Mouse (Mus musculus) midbrain, postnatal 0 days (tissue): Measurements from ENCODE around the gene Rtn3. TPM values are rescaled to one million over a fixed set of nuclear protein-coding genes. Genes with fewer than 3 reads are reported as not detected.

ENCODE experiments used
- ATAC-seq: fragments of 200-750 bp; cut with Nextera tagmentation; 2 replicates; pipeline ENCODE4 v1.8.0; 2017; ENCODE audit warnings: moderate number of reproducible peaks, mild to moderate bottlenecking, moderate TSS enrichment, moderate library complexity; ENCODE audit not compliant: low FRiP score
- DNase-seq: peaks from one replicate; pipeline ENCODE4 v3.0.0-alpha.2; 2015; ENCODE audit warnings: low spot score
- H3K27ac ChIP-seq: fragments of 300-500 bp; sonication (generic); 2 replicates; pipeline ENCODE4 v1.5.1; 2014; ENCODE audit warnings: low read depth, mild to moderate bottlenecking, low read length, mixed read lengths
- H3K27me3 ChIP-seq: fragments of 300-500 bp; sonication (generic); 2 replicates; pipeline ENCODE4 v1.6.1; 2014; ENCODE audit warnings: low read length, control low read depth, mixed read lengths; ENCODE audit not compliant: insufficient read depth
- H3K36me3 ChIP-seq: fragments of 300-500 bp; sonication (generic); 2 replicates; pipeline ENCODE4 v1.6.1; 2014; ENCODE audit warnings: low read length, control low read depth, mixed read lengths; ENCODE audit not compliant: insufficient read depth
- H3K4me1 ChIP-seq: fragments of 300-500 bp; sonication (generic); 2 replicates; pipeline ENCODE4 v1.6.1; 2014; ENCODE audit warnings: mild to moderate bottlenecking, control low read depth, antibody characterized with exemption, low read length, mixed read lengths; ENCODE audit not compliant: insufficient read depth
- H3K4me2 ChIP-seq: fragments of 300-500 bp; sonication (generic); 2 replicates; pipeline ENCODE4 v1.6.1; 2014; ENCODE audit warnings: low read depth, mild to moderate bottlenecking, low read length, mixed read lengths; ENCODE audit not compliant: poor library complexity, severe bottlenecking
- H3K4me3 ChIP-seq: fragments of 300-500 bp; sonication (generic); 2 replicates; pipeline ENCODE4 v1.5.1; 2014; ENCODE audit warnings: low read depth, mild to moderate bottlenecking, low read length, moderate library complexity
- H3K9ac ChIP-seq: fragments of 300-500 bp; sonication (generic); replicated peaks from 2 replicates; pipeline ENCODE4 v1.6.1; 2014; ENCODE audit warnings: mild to moderate bottlenecking, low read length, moderate library complexity, mixed read lengths; ENCODE audit not compliant: poor library complexity, severe bottlenecking
- H3K9me3 ChIP-seq: fragments of 300-500 bp; sonication (generic); 2 replicates; pipeline ENCODE4 v1.6.1; 2016; ENCODE audit warnings: low read length, control low read depth
- CTCF ChIP-seq: IDR thresholded peaks from 2 replicates; pipeline ENCODE4 v1.5.1; 2016; ENCODE audit warnings: antibody characterized with exemption, mild to moderate bottlenecking
- WGBS: fragments of 180-500 bp; shearing (Covaris S2); extraction: QIAGEN DNeasy Blood & Tissue Kit; methylation state at CpG from one replicate; pipeline ENCODE4 v1.1.7; 2014; 5-methylcytosine and 5-hydroxymethylcytosine counted together
- polyA plus RNA-seq: library from polyadenylated mRNA; unstranded; fragments of >200 nt; fragmentation: Nextera tagmentation; extraction: Ambion mirVana; gene quantifications from 2 replicates; pipeline ENCODE4 v1.2.1, GENCODE M21; 2015
- total RNA-seq: library from RNA; depleted of rRNA; stranded (reverse); fragments of >200 nt; gene quantifications from 2 replicates; pipeline ENCODE4 v1.2.3, GENCODE M21; 2014

Rtn3 gene
- total and polyA plus RNA-seq, 2 experiments from 2014 or later, result 420 to 750 TPM

DNA sequence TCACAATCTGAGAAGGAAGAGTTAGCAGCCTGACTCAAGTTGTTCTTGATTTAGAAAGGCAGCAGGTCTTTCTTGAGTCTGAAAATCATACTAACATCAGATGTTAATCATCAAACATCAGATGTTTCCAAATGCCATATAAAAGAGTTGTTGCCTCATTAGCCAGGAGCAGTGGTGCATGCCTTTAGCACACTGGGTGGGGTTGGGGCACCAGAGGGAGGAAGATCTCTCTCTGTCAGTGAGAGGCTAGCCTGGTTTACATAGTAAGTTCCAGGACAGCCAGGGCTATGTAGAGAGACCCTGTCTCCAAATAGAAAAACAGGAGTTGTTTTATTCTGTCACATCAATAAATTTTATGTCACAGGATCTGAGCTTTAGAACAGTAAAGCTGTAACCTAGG is 24.2 kb downstream of the Rtn3 start:
- no peak for TF ChIP-seq CTCF
- H3K4me2 ChIP-seq, result no peak overlapping the region
- ATAC-seq, result no peak

DNA sequence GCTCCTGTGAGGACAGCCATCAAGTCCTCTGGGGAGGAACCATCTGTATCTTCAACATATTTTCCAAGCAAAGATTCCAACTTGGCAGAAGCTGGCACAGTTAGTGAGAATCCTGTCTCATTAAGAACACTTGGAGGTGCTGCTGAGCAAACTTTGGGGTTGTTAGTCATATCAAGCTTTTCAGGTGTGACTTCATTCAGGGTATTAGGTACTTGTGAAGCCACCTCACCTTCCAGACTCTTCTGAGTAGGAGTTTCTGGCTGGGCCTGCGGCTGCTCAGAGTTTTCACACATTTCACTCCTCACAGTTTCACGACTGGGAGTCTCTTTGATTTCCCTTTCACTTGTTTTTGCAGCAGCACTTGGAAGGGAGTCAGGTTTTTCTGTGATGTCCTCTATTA is 26.3 kb downstream of the Rtn3 start:
- TF ChIP-seq CTCF, result no peak
- 88% methylated on average over 2 of the region's 2 CpGs for whole genome bisulfite sequencing

More for the DNA sequence above, 24.2 kb downstream of the Rtn3 start:
- H3K9ac ChIP-seq, result no peak overlapping the region
- no peak overlapping the region for H3K4me3 ChIP-seq
- H3K9me3 ChIP-seq, result no peaks in the 10 kb centered on the region
- peaks cover 3% of the 10 kb centered on the region; the same call in 1 of the 2 replicates for H3K36me3 ChIP-seq
- no peak for DNase-seq
- H3K4me1 ChIP-seq, result 0 out of 2 replicates have a peak, but pooled peaks cover 3% of the 10 kb centered on the region
- H3K27ac ChIP-seq, result no peak overlapping the region
- H3K27me3 ChIP-seq, result no peaks in the 10 kb centered on the region

DNA sequence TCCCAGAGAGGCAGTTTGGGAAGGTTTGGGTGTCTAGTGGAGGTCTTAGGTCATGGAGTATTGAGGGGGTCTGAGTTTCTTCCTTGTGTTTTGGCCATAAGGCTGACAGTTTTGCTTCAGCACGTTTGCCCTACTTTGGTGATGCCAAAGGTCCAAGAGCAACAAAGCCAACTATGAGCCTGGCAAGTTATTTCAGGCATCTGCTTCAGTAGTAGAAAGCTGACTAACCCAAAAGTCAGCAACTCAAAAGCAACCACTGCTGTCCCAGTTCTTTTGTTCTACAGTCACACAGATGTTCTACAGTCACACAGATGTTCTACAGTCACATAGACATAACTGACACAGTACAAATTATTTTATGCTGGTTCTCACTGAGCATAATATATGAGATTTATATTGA is 37.5 kb downstream of the Rtn3 start:
- no peak for DNase-seq
- H3K4me2 ChIP-seq, result no peak overlapping the region
- H3K9me3 ChIP-seq, result no peaks in the 10 kb centered on the region
- no peak overlapping the region for H3K27ac ChIP-seq
- no peaks in the 10 kb centered on the region for H3K36me3 ChIP-seq
- no peak for ATAC-seq
- WGBS, result 74% methylated on average over 1 of the region's 1 CpGs
- no peak for TF ChIP-seq CTCF
- H3K4me3 ChIP-seq, result no peak overlapping the region
- H3K27me3 ChIP-seq, result no peaks in the 10 kb centered on the region
- no peaks in the 10 kb centered on the region for H3K4me1 ChIP-seq
- H3K9ac ChIP-seq, result no peak overlapping the region

More for the DNA sequence above, 26.3 kb downstream of the Rtn3 start:
- DNase-seq, result no peak
- Histone ChIP-seq H3K4me2 (no peak overlapping the region), H3K27ac (no peak overlapping the region), H3K4me1 (0 out of 2 replicates have a peak, but pooled peaks cover 3% of the 10 kb centered on the region), H3K27me3 (no peaks in the 10 kb centered on the region), H3K9me3 (no peaks in the 10 kb centered on the region), H3K36me3 (peaks cover 3% of the 10 kb centered on the region; the same call in 1 of the 2 replicates), H3K4me3 (no peak overlapping the region), H3K9ac (no peak overlapping the region)
- ATAC-seq, result no peak

DNA sequence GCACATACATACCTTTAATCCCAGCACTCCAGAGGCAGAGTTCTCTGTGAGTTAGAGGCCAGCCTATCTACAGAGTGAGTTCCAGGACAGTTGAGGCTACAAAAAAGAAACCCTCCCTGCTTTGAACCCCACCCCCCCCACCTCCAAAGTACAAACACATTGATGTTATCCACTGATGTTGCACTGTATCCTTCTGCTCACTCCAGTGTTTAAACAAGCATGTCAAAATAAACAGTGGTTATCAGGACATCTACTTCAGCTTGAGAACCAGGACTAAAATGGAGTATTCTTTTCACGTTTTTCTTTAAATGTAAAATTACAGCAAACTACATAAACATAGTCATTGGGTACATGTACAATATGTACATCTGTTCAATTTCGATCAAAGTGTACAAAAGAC is 38.0 kb downstream of the Rtn3 start:
- H3K27ac ChIP-seq, result no peak overlapping the region
- no peak overlapping the region for H3K9ac ChIP-seq
- WGBS, result 94% methylated on average over 2 of the region's 2 CpGs

DNA sequence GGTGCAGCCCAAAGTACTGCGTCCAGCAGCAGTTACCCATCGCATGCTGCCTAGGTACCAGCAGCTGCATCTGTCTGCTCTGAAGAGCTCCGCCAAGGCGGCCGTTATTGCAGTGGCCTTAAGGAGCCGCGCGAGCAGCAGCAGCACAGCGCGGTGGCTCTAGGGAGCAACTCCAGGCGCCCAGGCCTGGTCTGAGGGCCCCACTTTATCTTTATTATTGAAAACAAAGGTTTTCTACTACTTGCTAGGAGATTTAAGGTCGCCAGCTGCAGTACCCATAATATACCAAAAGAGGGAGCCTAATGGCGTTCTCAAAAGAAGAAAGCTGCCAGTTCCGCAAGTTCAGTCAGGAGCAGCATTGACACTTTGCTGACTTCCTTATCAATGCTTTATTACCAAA is 41.6 kb downstream of the Rtn3 start:
- Histone ChIP-seq H3K4me3 (no peak overlapping the region), H3K9me3 (no peaks in the 10 kb centered on the region), H3K27me3 (no peaks in the 10 kb centered on the region), H3K4me1 (no peaks in the 10 kb centered on the region), H3K27ac (no peak overlapping the region), H3K9ac (no peak overlapping the region), H3K4me2 (no peak overlapping the region), H3K36me3 (no peaks in the 10 kb centered on the region)
- peak; percentile 75 for TF ChIP-seq CTCF
- DNase-seq, result peak; percentile 69
- WGBS, result 67% methylated on average over 14 of the region's 14 CpGs
- ATAC-seq, result 0 out of 2 replicates have a peak, but pooled peaks have one; percentile 13

More for the DNA sequence above, 38.0 kb downstream of the Rtn3 start:
- no peaks in the 10 kb centered on the region for H3K9me3 ChIP-seq
- H3K4me1 ChIP-seq, result no peaks in the 10 kb centered on the region
- no peaks in the 10 kb centered on the region for H3K27me3 ChIP-seq
- no peak for ATAC-seq
- DNase-seq, result no peak
- H3K4me2 ChIP-seq, result no peak overlapping the region
- no peaks in the 10 kb centered on the region for H3K36me3 ChIP-seq
- H3K4me3 ChIP-seq, result no peak overlapping the region
- no peak for TF ChIP-seq CTCF

DNA sequence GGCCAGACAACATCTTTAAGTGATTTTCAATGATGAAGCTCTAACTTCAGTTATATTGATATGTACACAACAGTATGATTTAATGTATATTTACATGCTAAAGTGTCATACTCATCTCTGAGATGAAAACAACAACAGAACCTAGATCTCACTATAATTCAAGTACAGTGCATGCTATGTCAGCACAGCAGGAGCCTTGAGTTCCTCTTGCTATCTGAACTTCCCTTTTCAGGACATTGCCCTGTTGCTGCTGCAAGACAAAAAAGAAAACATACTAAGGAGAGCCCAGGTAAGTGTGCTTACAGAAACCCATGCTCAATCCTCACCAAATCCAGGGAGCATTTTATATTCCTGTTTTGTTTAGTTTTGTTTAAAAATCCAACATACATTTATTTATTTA is 44.8 kb downstream of the Rtn3 start:
- Histone ChIP-seq H3K4me2 (no peak overlapping the region), H3K36me3 (peaks cover 12% of the 10 kb centered on the region), H3K27me3 (no peaks in the 10 kb centered on the region), H3K9ac (no peak overlapping the region), H3K27ac (no peak overlapping the region), H3K4me1 (no peaks in the 10 kb centered on the region), H3K4me3 (no peak overlapping the region), H3K9me3 (no peaks in the 10 kb centered on the region)
- no peak for TF ChIP-seq CTCF
- no peak for DNase-seq
- ATAC-seq, result no peak
